Mouse (Mus musculus) liver, embryonic 13.5 days (tissue): Measurements from ENCODE around the gene Ankrd17. TPM values are rescaled to one million over a fixed set of nuclear protein-coding genes. Genes with fewer than 3 reads are reported as not detected.

Source experiments
- ATAC-seq: fragments of 200-750 bp; cut with Nextera tagmentation; 2 replicates; pipeline ENCODE4 v1.8.0; 2017; ENCODE audit warnings: low read depth, mild to moderate bottlenecking, moderate number of reproducible peaks, moderate library complexity
- DNase-seq: peaks from one replicate; pipeline ENCODE4 v3.0.0; 2022
- H3K27ac ChIP-seq: fragments of 300-500 bp; sonication (generic); 2 replicates; pipeline ENCODE4 v1.5.1; 2015; ENCODE audit warnings: moderate library complexity, mild to moderate bottlenecking, inconsistent platforms
- H3K27me3 ChIP-seq: fragments of 300-500 bp; sonication (generic); 2 replicates; pipeline ENCODE4 v1.6.1; 2015; ENCODE audit warnings: mild to moderate bottlenecking, inconsistent platforms
- H3K36me3 ChIP-seq: fragments of 300-500 bp; sonication (generic); 2 replicates; pipeline ENCODE4 v1.6.1; 2015; ENCODE audit warnings: mild to moderate bottlenecking, inconsistent platforms
- H3K4me1 ChIP-seq: fragments of 300-500 bp; sonication (generic); replicated peaks from 2 replicates; pipeline ENCODE4 v1.6.1; 2015; ENCODE audit warnings: inconsistent platforms
- H3K4me2 ChIP-seq: fragments of 300-500 bp; sonication (generic); 2 replicates; pipeline ENCODE4 v1.6.1; 2015; ENCODE audit warnings: inconsistent platforms, mild to moderate bottlenecking, moderate library complexity
- H3K4me3 ChIP-seq: fragments of 300-500 bp; sonication (generic); replicated peaks from 2 replicates; pipeline ENCODE4 v1.5.1; 2015; ENCODE audit warnings: mild to moderate bottlenecking, inconsistent platforms
- H3K9ac ChIP-seq: fragments of 300-500 bp; sonication (generic); 2 replicates; pipeline ENCODE4 v1.6.1; 2015; ENCODE audit warnings: mild to moderate bottlenecking, inconsistent platforms
- H3K9me3 ChIP-seq: fragments of 300-500 bp; sonication (generic); replicated peaks from 2 replicates; pipeline ENCODE4 v1.6.1; 2016; ENCODE audit warnings: inconsistent platforms
- WGBS: fragments of 180-500 bp; shearing (Covaris S2); methylation state at CpG from one replicate; pipeline ENCODE4 v1.1.7; 2015; ENCODE audit not compliant: insufficient replicate concordance; 5-methylcytosine and 5-hydroxymethylcytosine counted together
- polyA plus RNA-seq: library from polyadenylated mRNA; unstranded; fragments of >200 nt; fragmentation: Nextera tagmentation; extraction: Ambion mirVana; gene quantifications from 2 replicates; pipeline ENCODE4 v1.2.1, GENCODE M21; 2015

Gene Ankrd17
- polyA plus RNA-seq, 1 experiment from 2014 or later, result 10.0 TPM

DNA sequence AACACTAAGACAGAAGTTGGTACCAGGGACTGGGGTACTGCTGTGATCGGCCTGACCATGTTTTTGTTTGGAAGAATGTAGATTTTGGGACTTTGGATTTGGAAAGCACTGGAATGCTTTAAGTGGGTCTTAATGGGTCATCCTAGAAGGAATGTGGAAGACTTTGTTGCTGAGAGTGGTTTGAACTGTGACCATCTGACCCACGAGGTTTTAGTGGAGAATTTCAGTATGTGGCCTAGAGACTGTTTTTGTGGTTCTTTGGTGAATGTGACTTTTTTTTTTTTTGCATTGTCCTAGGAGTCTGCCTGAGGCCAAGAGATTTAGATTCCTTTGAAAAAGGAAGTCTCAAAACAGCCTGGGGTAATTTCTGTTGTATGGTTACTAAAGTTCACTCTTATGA, 119.4 kb downstream of the Ankrd17 start:
- Histone ChIP-seq H3K27me3 (no peaks in the 10 kb centered on the region), H3K4me3 (no peak overlapping the region), H3K4me2 (no peak overlapping the region), H3K9me3 (no peaks in the 10 kb centered on the region), H3K4me1 (peaks cover 8% of the 10 kb centered on the region), H3K27ac (no peak overlapping the region), H3K9ac (no peak overlapping the region), H3K36me3 (peaks cover 77% of the 10 kb centered on the region)
- DNase-seq (no peak), ATAC-seq (no peak)
- 77% methylated on average over 2 of the region's 2 CpGs for WGBS

- peak; percentile 34 for DNase-seq
- H3K36me3 ChIP-seq, result peaks cover 77% of the 10 kb centered on the region
Observed at GRCm38 (mm10) chr5:90246567-90246966, 119.8 kb downstream of the Ankrd17 start.

DNA sequence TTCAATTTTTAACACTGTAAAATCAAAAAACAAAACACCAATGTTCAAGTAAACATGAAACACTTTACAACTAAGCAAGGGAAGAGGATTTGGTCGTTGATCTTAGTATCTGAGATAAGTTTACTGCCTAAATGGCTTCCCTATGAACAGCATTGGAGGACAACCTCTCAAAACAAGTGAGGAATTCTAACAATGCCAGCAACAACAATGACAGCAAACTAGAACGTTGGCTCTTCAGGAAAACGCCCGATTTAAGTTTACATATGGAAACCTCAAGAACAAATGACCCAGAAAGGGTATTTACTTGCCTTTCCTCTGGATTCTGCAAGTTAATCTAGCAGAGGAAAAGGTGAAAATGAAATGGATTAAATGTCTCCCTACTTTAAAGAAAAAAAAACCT, 121.0 kb downstream of the Ankrd17 start:
- Histone ChIP-seq H3K4me2 (no peak overlapping the region), H3K9me3 (no peaks in the 10 kb centered on the region), H3K4me3 (no peak overlapping the region), H3K27ac (no peak overlapping the region), H3K9ac (no peak overlapping the region), H3K27me3 (no peaks in the 10 kb centered on the region), H3K4me1 (peaks cover 8% of the 10 kb centered on the region), H3K36me3 (peaks cover 75% of the 10 kb centered on the region)
- WGBS, result 58% methylated on average over 4 of the region's 4 CpGs
- DNase-seq (no peak), ATAC-seq (no peak)

More at GRCm38 (mm10) chr5:90246567-90246966, 119.8 kb downstream of the Ankrd17 start:
- Histone ChIP-seq H3K27ac (peak overlapping the region; percentile 50; the same call in 1 of the 2 replicates), H3K9ac (no peak overlapping the region), H3K4me3 (no peak overlapping the region), H3K27me3 (no peaks in the 10 kb centered on the region), H3K9me3 (no peaks in the 10 kb centered on the region), H3K4me2 (no peak overlapping the region), H3K4me1 (peaks cover 8% of the 10 kb centered on the region)
- WGBS, result 65% methylated on average over 4 of the region's 4 CpGs
- peak; percentile 85 for ATAC-seq

GRCm38 (mm10) chr5:90235217-90235616, 131.2 kb downstream of the Ankrd17 start:
- Histone ChIP-seq H3K9ac (no peak overlapping the region), H3K4me3 (no peak overlapping the region), H3K4me1 (no peaks in the 10 kb centered on the region), H3K27ac (no peak overlapping the region), H3K36me3 (peaks cover 87% of the 10 kb centered on the region), H3K27me3 (no peaks in the 10 kb centered on the region), H3K9me3 (no peaks in the 10 kb centered on the region), H3K4me2 (no peak overlapping the region)
- 94% methylated on average over 8 of the region's 8 CpGs for WGBS
- DNase-seq, result no peak
- ATAC-seq, result no peak

- Histone ChIP-seq H3K4me2 (no peak overlapping the region), H3K27ac (no peak overlapping the region), H3K9ac (no peak overlapping the region), H3K27me3 (no peaks in the 10 kb centered on the region), H3K36me3 (peaks cover 87% of the 10 kb centered on the region), H3K4me1 (no peaks in the 10 kb centered on the region), H3K9me3 (no peaks in the 10 kb centered on the region), H3K4me3 (no peak overlapping the region)
- DNase-seq, result no peak
- no peak for ATAC-seq
- 89% methylated on average over 4 of the region's 4 CpGs for WGBS
Observed at GRCm38 (mm10) chr5:90233305-90233704, 133.1 kb downstream of the Ankrd17 start.

DNA sequence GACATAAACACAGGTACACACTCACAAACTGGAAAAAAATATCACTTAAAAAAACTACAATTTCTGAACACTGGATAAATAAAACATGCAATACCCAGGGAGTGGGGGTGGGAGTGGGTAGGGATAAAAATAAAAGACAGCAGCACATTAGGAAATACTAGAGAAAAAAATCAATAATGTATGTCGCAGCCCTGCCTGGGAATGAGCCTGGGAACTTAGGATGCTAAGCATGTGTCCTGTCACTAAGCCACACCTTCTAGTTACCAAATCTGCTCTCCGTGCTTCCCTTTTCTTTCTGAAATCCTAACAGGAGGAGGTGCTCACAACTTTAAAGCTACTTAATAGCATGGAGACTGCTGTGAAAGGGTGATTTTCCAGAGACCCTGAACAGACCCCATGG, 136.6 kb downstream of the Ankrd17 start:
- no peaks in the 10 kb centered on the region for H3K27me3 ChIP-seq
- H3K36me3 ChIP-seq, result peaks cover 75% of the 10 kb centered on the region
- H3K4me1 ChIP-seq, result peaks cover 11% of the 10 kb centered on the region
- no peak overlapping the region for H3K9ac ChIP-seq
- no peak overlapping the region for H3K27ac ChIP-seq
- no peaks in the 10 kb centered on the region for H3K9me3 ChIP-seq
- no peak overlapping the region for H3K4me3 ChIP-seq
- ATAC-seq (no peak), DNase-seq (no peak)
- no peak overlapping the region for H3K4me2 ChIP-seq
- 92% methylated on average over 2 of the region's 2 CpGs for WGBS

- DNase-seq, result no peak
- Histone ChIP-seq H3K4me3 (no peak overlapping the region), H3K36me3 (peaks cover 55% of the 10 kb centered on the region), H3K27ac (no peak overlapping the region), H3K9me3 (no peaks in the 10 kb centered on the region), H3K27me3 (no peaks in the 10 kb centered on the region), H3K4me2 (no peak overlapping the region), H3K4me1 (peaks cover 25% of the 10 kb centered on the region), H3K9ac (no peak overlapping the region)
- WGBS, result 81% methylated on average over 3 of the region's 3 CpGs
- no peak for ATAC-seq
Observed at GRCm38 (mm10) chr5:90226696-90227095, 139.7 kb downstream of the Ankrd17 start.

DNA sequence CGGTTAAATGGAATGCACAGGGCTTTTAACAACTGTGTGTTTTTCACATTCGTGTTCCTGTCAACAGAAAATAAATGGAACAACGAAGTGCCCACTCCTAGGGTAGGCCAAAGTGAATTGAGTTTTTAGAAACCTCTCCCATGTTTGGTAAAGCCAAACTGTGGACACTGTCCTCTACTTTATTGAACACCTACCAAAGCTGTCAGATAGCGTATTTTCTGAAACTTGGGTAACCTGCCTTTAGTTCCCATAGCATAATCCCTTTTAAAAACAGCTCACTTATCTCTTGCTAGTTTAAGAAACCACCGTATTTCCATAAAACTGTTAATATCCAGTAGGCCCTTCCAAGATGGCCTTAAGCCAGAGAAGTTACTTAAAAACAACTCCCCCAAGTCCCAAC, 141.6 kb downstream of the Ankrd17 start:
- ATAC-seq, result no peak
- H3K9ac ChIP-seq, result peak overlapping the region; percentile 69
- DNase-seq, result no peak

DNA sequence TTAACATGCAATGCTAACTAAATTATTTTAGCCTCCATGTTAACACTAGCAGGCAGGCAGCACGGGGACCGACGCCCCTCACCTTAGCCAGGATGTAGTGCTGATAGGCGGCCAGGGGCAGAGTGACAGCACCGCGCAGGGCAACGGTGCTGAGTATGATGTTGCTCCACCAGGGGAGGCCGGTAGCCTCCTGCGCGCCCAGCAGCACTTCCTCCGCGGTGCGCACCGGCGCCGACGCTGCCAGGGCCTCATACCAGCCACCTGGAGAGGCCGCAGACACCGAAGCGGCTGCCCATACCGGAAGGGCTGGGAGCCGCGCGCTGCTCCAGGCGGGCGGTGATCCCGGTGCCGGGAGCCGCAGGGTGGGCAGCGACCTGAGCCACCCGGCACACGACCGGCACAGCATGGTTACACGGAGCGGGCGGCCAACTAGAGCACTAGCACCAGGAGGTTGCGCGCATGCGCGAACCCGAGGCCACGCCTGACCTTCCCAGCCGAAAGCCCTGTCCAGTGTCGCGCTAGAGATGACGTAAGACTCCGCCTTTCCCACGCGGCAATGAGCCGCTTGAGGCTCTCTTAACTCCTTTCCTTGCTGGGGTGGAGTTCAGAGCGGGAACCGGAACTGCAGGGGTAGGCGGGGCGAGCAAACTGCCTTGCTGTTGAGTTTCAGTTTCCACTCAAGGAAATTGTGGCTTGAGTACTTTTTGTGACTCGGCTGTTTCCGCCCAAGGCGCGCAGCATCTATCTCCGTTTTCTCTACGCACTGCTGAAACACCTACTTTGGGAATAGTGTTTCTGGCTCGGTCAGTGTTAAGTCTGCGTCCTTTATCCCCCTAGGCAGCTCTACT, 142.6 kb downstream of the Ankrd17 start, which contains the start of gene Cox18:
Cox18 (minus strand) TSS at position 468 of the 848 bp plus-strand sequence.
- ATAC-seq (peak; percentile 98), DNase-seq (peak; percentile 99)
- peaks cover 41% of the 10 kb centered on the region for H3K36me3 ChIP-seq

More for the DNA sequence above, 141.6 kb downstream of the Ankrd17 start:
- Histone ChIP-seq H3K9me3 (no peaks in the 10 kb centered on the region), H3K36me3 (peaks cover 44% of the 10 kb centered on the region), H3K4me1 (peaks cover 25% of the 10 kb centered on the region), H3K27me3 (no peaks in the 10 kb centered on the region), H3K4me2 (peak overlapping the region; percentile 89), H3K27ac (peak overlapping the region; percentile 97), H3K4me3 (peak overlapping the region; percentile 91)
- 66% methylated on average over 5 of the region's 5 CpGs for WGBS

DNA sequence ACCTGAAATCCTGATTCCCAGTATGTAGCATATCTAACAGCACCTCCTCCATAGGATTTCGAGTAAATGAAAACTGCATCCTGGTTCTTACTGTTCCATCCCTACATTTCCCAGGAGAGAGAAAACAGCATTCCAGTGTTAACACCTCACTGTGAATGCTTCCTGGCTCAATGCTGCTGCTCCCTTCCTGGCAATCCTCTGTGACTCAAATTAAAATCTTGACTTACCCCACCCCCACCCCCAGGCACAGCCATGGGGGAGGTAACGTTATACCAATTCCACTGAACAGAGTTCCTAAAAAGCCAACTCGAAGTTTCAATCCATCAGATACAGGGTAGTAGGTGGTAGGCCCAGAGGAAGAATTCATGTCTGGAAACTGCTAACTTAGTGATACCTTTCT, 143.4 kb downstream of the Ankrd17 start:
- 21% methylated on average over 3 of the region's 3 CpGs for WGBS
- no peaks in the 10 kb centered on the region for H3K9me3 ChIP-seq
- H3K9ac ChIP-seq, result peak overlapping the region; percentile 88
- peak overlapping the region; percentile 97; the same call in 1 of the 2 replicates for H3K27ac ChIP-seq
- DNase-seq (no peak), ATAC-seq (no peak)
- H3K4me2 ChIP-seq, result peak overlapping the region; percentile 89
- H3K36me3 ChIP-seq, result peaks cover 43% of the 10 kb centered on the region
- H3K4me3 ChIP-seq, result peak overlapping the region; percentile 91
- peaks cover 25% of the 10 kb centered on the region for H3K4me1 ChIP-seq
- H3K27me3 ChIP-seq, result no peaks in the 10 kb centered on the region

More for the DNA sequence above, 142.6 kb downstream of the Ankrd17 start, which contains the start of gene Cox18:
- Histone ChIP-seq H3K4me1 (peaks cover 25% of the 10 kb centered on the region), H3K4me3 (peak within 1 kb of the TSS; percentile 91), H3K9ac (peak within 1 kb of the TSS; percentile 88), H3K27me3 (no peaks in the 10 kb centered on the region), H3K27ac (peak within 1 kb of the TSS; percentile 97), H3K4me2 (peak within 1 kb of the TSS; percentile 89), H3K9me3 (no peaks in the 10 kb centered on the region)
- under 1% methylated on average over 62 of the region's 62 CpGs for WGBS

DNA sequence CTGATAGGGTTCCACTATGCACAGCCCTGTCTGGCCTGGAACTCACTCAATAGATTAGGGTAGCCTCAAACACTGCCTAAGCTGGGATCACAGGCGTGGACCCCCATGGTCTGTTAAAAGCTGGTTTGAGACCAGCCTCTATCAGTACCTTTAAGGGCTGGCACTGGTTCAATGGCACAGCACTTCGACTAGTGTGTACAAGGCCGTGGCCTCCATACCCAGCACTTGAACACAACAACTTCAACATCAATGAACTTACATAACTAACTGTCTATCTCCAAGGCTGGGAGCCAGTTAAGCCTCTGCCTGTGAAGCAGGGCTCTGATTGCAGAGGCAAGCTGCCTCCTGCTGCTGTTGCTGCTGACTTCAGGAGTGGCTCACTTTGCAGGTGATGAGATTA, 148.6 kb downstream of the Ankrd17 start:
- Histone ChIP-seq H3K36me3 (peaks cover 64% of the 10 kb centered on the region), H3K27ac (no peak overlapping the region), H3K9ac (no peak overlapping the region), H3K4me3 (no peak overlapping the region), H3K27me3 (no peaks in the 10 kb centered on the region), H3K9me3 (no peaks in the 10 kb centered on the region), H3K4me2 (no peak overlapping the region), H3K4me1 (peaks cover 7% of the 10 kb centered on the region)
- WGBS, result 79% methylated on average over 3 of the region's 3 CpGs
- ATAC-seq (no peak), DNase-seq (no peak)
